Mouse (Mus musculus) testis, postnatal 10 days (tissue): Measurements from ENCODE around the gene Coasy.
A peak's percentile ranks its signal among the peaks of the same experiment; 100 is the strongest.

Experiments used
- DNase-seq: peaks from one replicate; pipeline ENCODE4 v3.0.0; 2021; ENCODE audit warnings: low spot score

The Coasy gene

DNA sequence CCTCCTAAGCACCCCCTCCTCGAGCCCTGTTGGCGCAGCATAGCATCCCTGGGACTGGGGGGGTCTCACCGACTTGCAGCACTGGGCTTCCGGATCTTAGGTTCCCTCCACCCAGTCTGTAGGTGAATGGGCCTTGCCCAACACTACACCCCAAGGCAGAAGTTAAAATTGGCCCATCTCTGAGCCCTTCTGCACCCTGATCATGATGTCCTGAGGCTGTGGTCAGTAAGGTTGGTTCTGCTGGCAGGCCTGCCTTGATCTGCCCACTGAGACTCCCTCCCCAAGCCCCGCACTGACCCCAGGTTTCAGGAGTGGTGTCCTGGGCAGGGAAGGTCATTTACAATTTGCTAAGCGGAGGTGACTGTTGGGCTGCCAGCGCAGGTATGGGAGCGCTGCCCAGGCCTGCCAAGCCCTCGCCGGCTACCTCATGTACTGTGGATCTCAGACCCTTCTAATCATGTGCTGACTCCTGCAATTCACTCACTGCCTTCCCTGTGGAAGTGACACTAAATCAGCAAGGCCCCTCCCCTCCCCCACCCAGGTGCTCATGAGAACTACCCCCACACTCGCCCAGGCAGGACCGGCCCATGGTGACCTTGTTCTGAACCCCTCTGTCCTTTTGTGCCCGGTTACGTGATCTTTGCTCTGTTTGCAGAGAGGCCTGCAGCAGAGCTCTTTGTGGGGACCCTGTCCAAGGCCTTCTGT, 19.2 kb upstream of the Coasy start:
- no peak for DNase-seq

- DNase-seq: peak; percentile 68
Observed at GRCm38 (mm10) chr11:101063676-101064327, 18.6 kb upstream of the Coasy start.

GRCm38 (mm10) chr11:101064462-101064861, 17.9 kb upstream of the Coasy start:
- no peak for DNase-seq

GRCm38 (mm10) chr11:101065002-101065401, 17.4 kb upstream of the Coasy start:
- no peak for DNase-seq

- peak; percentile 91 for DNase-seq
Observed at GRCm38 (mm10) chr11:101066549-101067412, 15.6 kb upstream of the Coasy start.

DNA sequence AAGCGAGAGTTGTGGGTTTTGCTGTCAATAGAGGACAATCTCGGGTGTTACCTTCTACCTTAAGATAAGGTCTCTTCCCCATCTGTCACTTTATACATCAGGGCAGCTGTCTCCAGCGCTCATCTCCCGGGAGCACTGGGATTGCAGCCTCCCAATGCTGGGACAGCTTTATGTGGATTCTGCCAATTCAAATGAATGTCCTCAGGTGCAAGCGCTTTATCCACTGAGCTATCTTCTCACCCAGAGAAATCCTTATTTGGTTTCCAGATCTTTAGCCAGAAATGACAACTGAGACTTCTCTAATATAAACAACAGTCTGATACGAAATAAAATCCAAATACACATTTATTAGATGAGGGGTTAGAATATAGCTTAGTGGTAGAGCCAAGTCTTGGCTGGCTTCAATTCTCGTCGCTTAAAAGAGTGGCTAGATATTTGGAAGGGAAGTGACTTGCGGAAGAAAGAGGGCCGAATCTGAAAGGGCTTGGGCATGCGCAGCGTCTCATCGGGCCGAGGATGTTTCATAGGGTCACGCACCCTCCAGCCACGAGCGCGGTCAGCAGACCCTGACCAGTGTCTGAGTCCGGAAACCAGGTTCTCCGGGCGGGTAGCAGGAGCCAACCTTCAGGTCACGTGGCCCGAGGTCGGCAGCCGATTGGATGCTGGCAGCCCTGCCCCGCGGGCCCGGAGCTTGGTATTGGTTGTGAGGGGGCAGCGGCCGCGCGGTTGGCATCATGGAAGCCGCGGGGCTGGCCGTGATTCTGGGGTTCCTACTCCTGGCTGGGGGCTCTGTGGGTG, 12.8 kb upstream of the Coasy start, which contains the start of gene Naglu:
Gene Naglu (plus strand): TSS at position 622 of the 798 bp plus-strand sequence.
- DNase-seq: peak; percentile 96

- no peak for DNase-seq
Observed at GRCm38 (mm10) chr11:101070189-101070527, 12.2 kb upstream of the Coasy start.

GRCm38 (mm10) chr11:101070987-101071386, 11.4 kb upstream of the Coasy start:
- no peak for DNase-seq

- no peak for DNase-seq
Observed at GRCm38 (mm10) chr11:101071810-101072428, 10.4 kb upstream of the Coasy start.

DNA sequence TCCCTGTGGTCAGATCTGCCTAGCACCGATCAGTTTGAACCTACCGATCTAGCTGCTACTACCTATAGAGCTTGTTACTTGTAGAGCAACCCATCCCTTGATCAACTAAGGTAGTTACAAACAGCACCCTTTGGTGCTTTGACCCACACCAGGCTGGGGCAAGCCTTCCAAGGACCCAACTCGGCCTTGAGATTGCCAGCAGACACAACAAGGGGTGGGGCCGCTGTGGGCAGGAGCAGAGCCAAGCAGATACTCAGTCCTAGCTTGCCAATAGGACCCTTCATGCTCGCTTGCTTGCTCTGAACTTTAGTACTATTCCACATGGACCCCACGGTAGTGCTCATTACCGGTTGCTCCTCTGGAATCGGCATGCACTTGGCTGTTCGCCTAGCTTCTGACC, 4.2 kb upstream of the Coasy start, which contains the start of gene Hsd17b1:
Gene Hsd17b1 (plus strand): TSS at position 291 of the 400 bp plus-strand sequence.
- no peak for DNase-seq

GRCm38 (mm10) chr11:101079746-101080145, 2.6 kb upstream of the Coasy start:
- DNase-seq: no peak

DNA sequence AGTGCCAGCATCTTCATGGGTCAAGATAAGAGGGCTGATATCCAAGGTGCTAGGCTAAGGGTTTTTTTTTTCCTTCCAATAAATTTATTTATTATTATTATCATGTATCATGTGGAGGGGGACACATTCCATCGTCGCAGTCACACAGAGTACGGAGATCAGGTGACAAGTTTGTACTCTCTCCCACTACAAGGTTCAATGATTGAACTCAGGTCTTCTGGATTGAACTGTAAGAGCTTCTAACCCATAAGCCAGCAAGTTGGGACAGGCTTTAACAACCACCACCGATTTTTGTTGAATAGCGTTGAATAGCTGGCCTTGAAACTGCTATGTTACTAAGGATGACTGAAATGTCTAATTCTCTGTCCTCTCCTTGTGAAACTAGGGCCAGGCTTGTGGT, 1.9 kb upstream of the Coasy start:
- no peak for DNase-seq

DNA sequence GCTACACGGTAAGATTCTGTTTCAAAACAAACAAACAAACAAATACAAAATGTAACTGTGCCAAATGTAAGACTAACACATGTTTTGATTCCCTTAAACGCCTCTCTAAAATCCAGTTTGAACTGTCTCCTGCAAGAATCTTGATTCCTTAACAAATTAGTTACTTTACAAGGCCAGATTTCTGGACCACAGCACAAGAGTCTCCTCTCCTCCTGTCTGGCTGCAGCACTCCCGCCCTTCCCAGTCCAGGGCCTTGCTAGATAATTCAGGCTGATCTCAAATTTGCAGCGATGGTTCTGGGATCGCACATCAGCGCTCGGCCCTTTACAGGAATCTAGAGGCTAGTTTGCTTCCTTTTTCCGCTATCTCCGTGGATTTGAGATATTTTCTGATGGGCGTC, 706 bp upstream of the Coasy start:
- DNase-seq: no peak

GRCm38 (mm10) chr11:101083083-101083697, 825 bp downstream of the Coasy start:
- DNase-seq: no peak

- DNase-seq: no peak
Observed at GRCm38 (mm10) chr11:101084246-101084645, 1.9 kb downstream of the Coasy start.

GRCm38 (mm10) chr11:101084811-101085210, 2.4 kb downstream of the Coasy start:
- DNase-seq: no peak

GRCm38 (mm10) chr11:101085617-101086322, 3.4 kb downstream of the Coasy start:
- no peak for DNase-seq

DNA sequence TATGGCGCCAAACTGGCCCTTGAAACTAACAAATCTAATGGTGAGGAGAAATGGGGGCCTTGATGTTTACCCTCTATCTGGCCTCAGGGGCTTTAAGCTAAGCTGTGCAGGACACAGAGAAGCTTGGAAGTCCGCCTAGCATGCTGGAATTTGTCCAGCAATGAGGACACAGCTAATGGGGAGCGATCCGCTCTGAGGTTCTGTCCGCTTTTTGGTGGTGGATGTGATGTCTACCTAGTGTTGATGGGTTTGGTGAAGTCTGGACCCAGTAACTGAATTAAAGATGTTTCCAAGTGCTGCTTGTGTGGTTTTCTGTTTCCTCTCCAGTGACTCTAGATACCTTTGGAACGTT, 3.9 kb downstream of the Coasy start:
- DNase-seq: no peak

DNA sequence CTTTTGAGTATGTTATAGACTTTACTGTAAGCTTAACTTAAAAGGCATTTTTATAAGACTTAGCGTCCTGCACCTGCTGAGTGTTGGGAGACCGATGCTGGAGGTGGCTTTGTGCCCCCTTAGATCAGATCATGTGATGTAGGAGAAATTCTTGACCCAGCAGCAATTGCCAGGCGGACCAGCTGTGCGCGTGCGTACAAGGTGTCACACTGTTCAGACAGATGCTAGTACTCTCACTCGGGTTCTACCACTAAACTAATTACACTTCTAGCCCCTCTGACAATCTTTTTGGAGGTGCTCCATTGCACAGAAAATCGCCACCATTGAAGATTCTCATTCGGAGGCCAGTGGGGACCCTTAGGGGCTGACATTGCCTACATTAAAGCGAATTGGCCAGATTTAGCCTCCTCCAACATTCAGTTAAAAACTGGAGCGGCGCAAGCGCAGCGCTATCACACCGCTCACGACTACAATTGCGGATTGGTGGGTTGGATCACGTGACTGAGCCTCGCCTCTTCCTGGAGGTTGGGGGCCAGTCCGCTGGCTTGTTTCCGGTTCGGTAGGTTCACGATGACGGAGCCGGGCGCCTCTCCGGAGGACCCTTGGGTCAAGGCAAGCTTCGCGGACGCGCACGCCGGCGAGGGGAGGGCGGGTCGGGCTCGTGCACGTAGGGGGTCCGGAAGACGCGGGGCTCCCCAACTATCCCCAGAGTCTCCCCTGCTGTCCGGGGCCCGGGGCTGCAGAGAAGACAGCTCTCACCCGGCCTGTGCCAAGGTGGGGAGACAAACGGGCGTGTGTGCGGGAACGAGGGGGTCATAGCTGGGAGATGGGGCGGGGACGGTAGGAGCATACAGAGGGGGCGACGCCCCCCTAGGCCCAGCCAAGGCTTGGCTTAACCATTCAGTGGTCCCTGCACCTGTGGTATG, 4.7 kb downstream of the Coasy start, which contains the start of gene Mlx:
Gene Mlx (plus strand): TSS at position 522 of the 926 bp plus-strand sequence.
- peak; percentile 90 for DNase-seq
